Mouse (Mus musculus) neural tube, embryonic 15.5 days (tissue): ENCODE results near the gene Vat1l. TPM values are rescaled to one million over a fixed set of nuclear protein-coding genes. Genes with fewer than 3 reads are reported as not detected.

ENCODE experiments used
- ATAC-seq: fragments of 200-750 bp; cut with Nextera tagmentation; 2 replicates; pipeline ENCODE4 v1.8.0; 2017; ENCODE audit warnings: mild to moderate bottlenecking, moderate TSS enrichment, moderate library complexity; ENCODE audit not compliant: low FRiP score
- H3K27ac ChIP-seq: fragments of 300-500 bp; sonication (generic); replicated peaks from 2 replicates; pipeline ENCODE4 v1.5.1; 2015; ENCODE audit warnings: mild to moderate bottlenecking, inconsistent platforms
- H3K27me3 ChIP-seq: fragments of 300-500 bp; sonication (generic); replicated peaks from 2 replicates; pipeline ENCODE4 v1.6.1; 2015; ENCODE audit warnings: inconsistent platforms
- H3K36me3 ChIP-seq: fragments of 300-500 bp; sonication (generic); 2 replicates; pipeline ENCODE4 v1.6.1; 2015; ENCODE audit warnings: inconsistent platforms
- H3K4me1 ChIP-seq: fragments of 300-500 bp; sonication (generic); 2 replicates; pipeline ENCODE4 v1.6.1; 2015; ENCODE audit warnings: inconsistent platforms
- H3K4me2 ChIP-seq: fragments of 300-500 bp; sonication (generic); 2 replicates; pipeline ENCODE4 v1.6.1; 2015; ENCODE audit warnings: inconsistent platforms, mild to moderate bottlenecking, moderate library complexity
- H3K4me3 ChIP-seq: fragments of 300-500 bp; sonication (generic); replicated peaks from 2 replicates; pipeline ENCODE4 v1.5.1; 2015; ENCODE audit warnings: mild to moderate bottlenecking, inconsistent platforms
- H3K9ac ChIP-seq: fragments of 300-500 bp; sonication (generic); replicated peaks from 2 replicates; pipeline ENCODE4 v1.6.1; 2015; ENCODE audit warnings: mild to moderate bottlenecking, inconsistent platforms
- H3K9me3 ChIP-seq: fragments of 300-500 bp; sonication (generic); replicated peaks from 2 replicates; pipeline ENCODE4 v1.6.1; 2016; ENCODE audit warnings: inconsistent platforms
- WGBS: fragments of 180-500 bp; shearing (Covaris S2); methylation state at CpG from one replicate; pipeline ENCODE4 v1.1.7; 2015; ENCODE audit warnings: mixed read lengths; 5-methylcytosine and 5-hydroxymethylcytosine counted together
- polyA plus RNA-seq: library from polyadenylated mRNA; unstranded; fragments of >200 nt; fragmentation: Nextera tagmentation; extraction: Ambion mirVana; gene quantifications from 2 replicates; pipeline ENCODE4 v1.2.1, GENCODE M21; 2015

Vat1l gene
- polyA plus RNA-seq, 1 experiment from 2014 or later: 56.7 TPM

DNA sequence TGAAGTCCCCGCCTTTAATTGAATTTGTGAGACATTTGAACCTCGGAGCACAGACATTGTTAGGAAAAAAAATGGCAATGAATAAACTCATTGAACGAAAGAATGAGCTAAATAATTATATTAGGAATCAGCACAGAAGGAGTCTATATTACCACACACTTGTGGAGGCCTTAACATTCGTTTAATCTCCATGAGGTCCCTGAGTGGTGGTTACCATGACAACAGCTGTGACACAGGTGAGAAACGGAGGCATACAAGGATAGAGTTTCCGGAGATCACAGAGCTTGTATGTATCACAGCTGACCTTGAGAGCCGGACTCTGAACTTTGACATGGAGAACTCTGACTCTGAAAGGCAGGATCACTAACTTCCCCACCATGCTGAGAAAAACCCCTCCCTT is 94.7 kb downstream of the Vat1l start:
- no peak overlapping the region for H3K4me3 ChIP-seq
- H3K36me3 ChIP-seq: no peaks in the 10 kb centered on the region
- H3K9me3 ChIP-seq: no peaks in the 10 kb centered on the region
- WGBS: 52% methylated on average over 7 of the region's 7 CpGs
- H3K4me2 ChIP-seq: no peak overlapping the region
- H3K27ac ChIP-seq: no peak overlapping the region
- peak; percentile 56 for ATAC-seq
- H3K4me1 ChIP-seq: peaks cover 29% of the 10 kb centered on the region
- H3K27me3 ChIP-seq: no peaks in the 10 kb centered on the region
- no peak overlapping the region for H3K9ac ChIP-seq

DNA sequence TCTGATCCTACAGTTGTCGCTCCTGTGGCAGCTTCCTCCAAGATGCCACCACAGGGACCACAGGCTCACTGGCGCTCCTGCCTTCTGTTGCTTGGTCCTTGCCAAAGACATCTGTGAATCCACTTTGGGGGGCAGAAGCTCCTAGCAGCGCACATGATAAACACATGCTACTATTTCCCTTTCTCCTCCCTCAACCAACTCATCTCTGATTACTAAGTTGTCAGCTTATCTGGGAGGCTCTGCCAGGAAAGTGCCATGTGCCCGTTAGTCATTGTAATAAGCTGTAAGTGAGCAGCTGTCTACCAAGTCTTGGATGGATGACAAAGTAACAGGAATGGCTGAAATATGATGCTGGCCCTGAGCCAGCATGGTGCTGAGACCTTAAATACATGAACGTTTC is 100.9 kb downstream of the Vat1l start:
- Histone ChIP-seq H3K4me1 (0 out of 2 replicates have a peak, but pooled peaks cover 2% of the 10 kb centered on the region), H3K4me3 (no peak overlapping the region), H3K27ac (no peak overlapping the region), H3K36me3 (no peaks in the 10 kb centered on the region), H3K4me2 (no peak overlapping the region), H3K9ac (no peak overlapping the region), H3K27me3 (no peaks in the 10 kb centered on the region), H3K9me3 (no peaks in the 10 kb centered on the region)
- 67% methylated on average over 5 of the region's 5 CpGs for WGBS
- ATAC-seq: no peak

DNA sequence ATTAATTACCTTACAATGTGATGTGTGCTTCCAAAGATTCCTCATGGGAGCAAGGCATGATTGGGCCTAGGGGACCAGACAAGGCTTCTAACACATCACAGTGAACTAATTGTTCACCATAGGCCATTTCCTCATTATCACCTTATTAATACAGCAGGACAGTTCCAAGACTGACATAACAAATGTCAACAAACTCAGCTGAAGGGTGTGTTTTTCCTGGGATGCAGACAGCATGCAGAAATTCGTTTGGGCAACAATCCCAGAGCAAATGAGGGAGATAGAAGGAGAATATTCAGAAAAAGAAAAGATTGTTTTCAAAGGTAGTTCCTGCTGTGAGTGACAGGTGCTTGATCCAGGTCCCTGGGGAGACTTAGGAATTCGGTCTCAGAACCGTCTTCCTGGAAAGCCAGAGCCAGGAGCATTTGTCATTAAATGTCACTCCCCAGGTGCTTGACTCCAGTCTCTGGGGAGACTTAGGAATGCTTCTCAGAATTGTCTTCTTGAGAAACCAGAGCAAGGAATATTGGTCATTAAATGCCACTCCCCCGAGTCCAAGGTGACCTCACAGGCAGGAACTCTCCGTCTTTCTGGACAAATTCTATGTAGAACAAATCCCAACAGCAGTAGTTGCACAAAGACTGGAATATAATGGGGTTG is 109.4 kb downstream of the Vat1l start:
- ATAC-seq: no peak
- Histone ChIP-seq H3K36me3 (no peaks in the 10 kb centered on the region), H3K9me3 (no peaks in the 10 kb centered on the region), H3K4me3 (no peak overlapping the region), H3K27ac (no peak overlapping the region), H3K4me2 (no peak overlapping the region), H3K4me1 (peaks cover 3% of the 10 kb centered on the region; the same call in 1 of the 2 replicates), H3K27me3 (no peaks in the 10 kb centered on the region), H3K9ac (no peak overlapping the region)
- WGBS: 51% methylated on average over 5 of the region's 5 CpGs

DNA sequence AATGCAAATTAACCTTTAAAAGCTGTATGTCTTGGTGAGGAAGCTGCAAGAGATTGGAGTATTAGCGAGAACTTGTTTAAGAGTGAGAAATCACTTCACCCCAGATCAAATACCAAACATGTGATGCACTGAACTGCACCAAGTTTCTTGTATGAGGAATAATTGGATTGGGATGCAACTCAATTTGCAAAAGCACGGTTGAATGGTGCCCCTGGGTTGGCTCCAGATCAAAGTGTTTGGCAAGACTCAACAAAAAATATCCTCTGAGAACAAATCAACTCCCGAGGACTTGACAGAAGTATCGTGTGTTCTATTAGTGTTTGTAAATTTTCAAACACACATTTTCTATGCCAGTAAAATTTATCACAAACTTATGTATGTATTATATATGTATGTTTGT is 112.7 kb downstream of the Vat1l start:
- 66% methylated on average over 4 of the region's 4 CpGs for WGBS
- Histone ChIP-seq H3K27ac (no peak overlapping the region), H3K36me3 (no peaks in the 10 kb centered on the region), H3K9ac (no peak overlapping the region), H3K4me2 (no peak overlapping the region), H3K27me3 (no peaks in the 10 kb centered on the region), H3K4me3 (no peak overlapping the region), H3K9me3 (no peaks in the 10 kb centered on the region), H3K4me1 (peaks cover 3% of the 10 kb centered on the region; the same call in 1 of the 2 replicates)
- ATAC-seq: no peak

DNA sequence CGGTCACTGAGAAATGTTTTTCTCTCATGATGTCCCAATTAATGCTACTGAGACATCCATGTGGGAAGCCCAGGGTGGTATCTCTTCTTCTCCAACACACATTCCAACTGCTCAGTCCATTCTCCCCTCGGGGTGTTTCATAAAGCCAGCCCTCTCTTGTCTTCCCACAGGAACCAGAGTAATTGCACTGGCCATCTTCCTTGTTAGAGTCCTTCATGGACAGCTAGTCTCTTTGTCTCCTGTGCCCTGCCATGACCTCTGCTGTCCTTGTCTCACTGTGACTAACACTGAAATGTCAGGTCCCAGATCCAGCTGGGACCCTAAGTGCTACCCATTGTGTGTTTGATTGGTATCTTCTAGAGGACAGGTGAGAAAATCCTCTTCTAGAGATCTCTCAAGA is 116.7 kb downstream of the Vat1l start:
- Histone ChIP-seq H3K27me3 (no peaks in the 10 kb centered on the region), H3K9ac (no peak overlapping the region), H3K4me1 (no peaks in the 10 kb centered on the region), H3K4me2 (no peak overlapping the region), H3K4me3 (no peak overlapping the region), H3K36me3 (no peaks in the 10 kb centered on the region), H3K9me3 (no peaks in the 10 kb centered on the region), H3K27ac (no peak overlapping the region)
- no peak for ATAC-seq
- WGBS: 88% methylated on average over 2 of the region's 2 CpGs

DNA sequence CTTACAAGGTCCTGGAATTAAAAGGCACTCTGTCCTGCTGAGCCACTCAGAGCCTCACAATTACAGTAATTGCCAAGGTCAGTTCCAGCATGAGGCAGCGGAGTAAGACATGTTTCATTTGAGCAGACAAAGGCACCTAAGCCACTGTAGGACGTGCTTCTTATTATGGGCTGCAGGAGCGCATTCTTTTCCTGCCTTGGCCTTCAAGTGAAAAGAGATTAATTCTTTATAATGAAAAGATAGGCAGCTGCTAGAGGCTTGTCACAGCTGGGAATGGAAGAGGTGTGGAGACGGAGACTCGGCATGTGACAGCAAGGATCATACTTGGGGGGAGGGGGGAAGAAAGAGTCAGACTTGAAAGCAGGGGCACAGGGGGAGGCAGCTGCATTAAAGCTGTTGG is 126.5 kb downstream of the Vat1l start:
- 28% methylated on average over 5 of the region's 5 CpGs for WGBS
- ATAC-seq: no peak

GRCm38 (mm10) chr8:114332949-114333348 is 127.5 kb downstream of the Vat1l start:
- peak overlapping the region; percentile 48 for H3K27ac ChIP-seq
- peaks cover 32% of the 10 kb centered on the region for H3K4me1 ChIP-seq
- H3K27me3 ChIP-seq: no peaks in the 10 kb centered on the region
- H3K9me3 ChIP-seq: no peaks in the 10 kb centered on the region
- H3K36me3 ChIP-seq: peaks cover 2% of the 10 kb centered on the region; the same call in 1 of the 2 replicates
- no peak overlapping the region for H3K4me3 ChIP-seq
- no peak overlapping the region for H3K4me2 ChIP-seq
- 0 out of 2 replicates have a peak, but pooled peaks have one; percentile 11 for ATAC-seq
- 42% methylated on average over 4 of the region's 4 CpGs for WGBS
- no peak overlapping the region for H3K9ac ChIP-seq

More for the DNA sequence above, 126.5 kb downstream of the Vat1l start:
- H3K27me3 ChIP-seq: no peaks in the 10 kb centered on the region
- no peak overlapping the region for H3K9ac ChIP-seq
- H3K27ac ChIP-seq: peak overlapping the region; percentile 30
- H3K4me1 ChIP-seq: peaks cover 32% of the 10 kb centered on the region
- H3K9me3 ChIP-seq: no peaks in the 10 kb centered on the region
- no peak overlapping the region for H3K4me3 ChIP-seq
- H3K36me3 ChIP-seq: peaks cover 2% of the 10 kb centered on the region; the same call in 1 of the 2 replicates
- H3K4me2 ChIP-seq: no peak overlapping the region

GRCm38 (mm10) chr8:114335721-114336120 is 130.3 kb downstream of the Vat1l start:
- H3K9ac ChIP-seq: no peak overlapping the region
- no peaks in the 10 kb centered on the region for H3K36me3 ChIP-seq
- H3K4me3 ChIP-seq: no peak overlapping the region
- peaks cover 32% of the 10 kb centered on the region for H3K4me1 ChIP-seq
- no peaks in the 10 kb centered on the region for H3K9me3 ChIP-seq
- 30% methylated on average over 8 of the region's 8 CpGs for WGBS
- H3K27me3 ChIP-seq: no peaks in the 10 kb centered on the region
- 0 out of 2 replicates have a peak overlapping the region, but pooled peaks have one; percentile 5 for H3K27ac ChIP-seq
- no peak overlapping the region for H3K4me2 ChIP-seq
- no peak for ATAC-seq

GRCm38 (mm10) chr8:114342276-114342675 is 136.9 kb downstream of the Vat1l start:
- WGBS: 67% methylated on average over 5 of the region's 5 CpGs
- H3K9me3 ChIP-seq: no peaks in the 10 kb centered on the region
- H3K4me2 ChIP-seq: no peak overlapping the region
- H3K27me3 ChIP-seq: no peaks in the 10 kb centered on the region
- no peak overlapping the region for H3K27ac ChIP-seq
- no peak for ATAC-seq
- H3K4me3 ChIP-seq: no peak overlapping the region
- H3K9ac ChIP-seq: no peak overlapping the region
- peaks cover 14% of the 10 kb centered on the region for H3K4me1 ChIP-seq
- no peaks in the 10 kb centered on the region for H3K36me3 ChIP-seq

DNA sequence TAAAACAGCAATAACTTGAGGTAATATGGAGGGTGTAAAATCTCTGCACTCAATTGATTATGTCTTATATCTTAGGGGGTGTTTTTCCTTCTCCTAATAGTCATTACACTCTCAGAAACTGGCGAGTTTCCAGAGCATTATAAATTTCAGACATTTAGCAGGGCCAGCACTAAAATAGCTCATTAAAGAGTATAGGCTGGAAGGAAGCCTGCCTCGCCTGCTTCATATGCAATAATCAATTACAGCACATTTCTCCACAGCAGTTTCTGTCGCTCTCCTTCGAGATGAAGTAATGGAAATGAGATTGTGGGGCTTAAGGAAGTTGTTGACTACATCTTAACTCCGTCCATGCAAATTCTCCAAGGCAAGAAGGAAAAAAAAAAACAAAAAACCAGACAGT is 139.4 kb downstream of the Vat1l start:
- Histone ChIP-seq H3K27ac (peak overlapping the region; percentile 41), H3K4me1 (peaks cover 14% of the 10 kb centered on the region), H3K27me3 (no peaks in the 10 kb centered on the region), H3K4me2 (peak overlapping the region; percentile 17; the same call in 1 of the 2 replicates), H3K9me3 (no peaks in the 10 kb centered on the region), H3K9ac (no peak overlapping the region), H3K4me3 (no peak overlapping the region), H3K36me3 (no peaks in the 10 kb centered on the region)
- 32% methylated on average over 5 of the region's 5 CpGs for WGBS
- ATAC-seq: 0 out of 2 replicates have a peak, but pooled peaks have one; percentile 50

GRCm38 (mm10) chr8:114346045-114346444 is 140.6 kb downstream of the Vat1l start:
- no peaks in the 10 kb centered on the region for H3K27me3 ChIP-seq
- no peak overlapping the region for H3K9ac ChIP-seq
- H3K4me1 ChIP-seq: peaks cover 13% of the 10 kb centered on the region
- no peak overlapping the region for H3K4me2 ChIP-seq
- no peak for ATAC-seq
- H3K27ac ChIP-seq: no peak overlapping the region
- H3K4me3 ChIP-seq: no peak overlapping the region
- H3K9me3 ChIP-seq: no peaks in the 10 kb centered on the region
- WGBS: 53% methylated on average over 2 of the region's 2 CpGs
- no peaks in the 10 kb centered on the region for H3K36me3 ChIP-seq

GRCm38 (mm10) chr8:114351643-114352427 is 146.4 kb downstream of the Vat1l start:
- no peak overlapping the region for H3K4me3 ChIP-seq
- peak overlapping the region; percentile 35; the same call in 1 of the 2 replicates for H3K27ac ChIP-seq
- no peak overlapping the region for H3K9ac ChIP-seq
- peak; percentile 55; the same call in 1 of the 2 replicates for ATAC-seq
- WGBS: 54% methylated on average over 14 of the region's 14 CpGs
- no peaks in the 10 kb centered on the region for H3K36me3 ChIP-seq
- H3K27me3 ChIP-seq: no peaks in the 10 kb centered on the region
- peak overlapping the region; percentile 25 for H3K4me2 ChIP-seq
- H3K9me3 ChIP-seq: no peaks in the 10 kb centered on the region
- peaks cover 11% of the 10 kb centered on the region for H3K4me1 ChIP-seq
